Mouse (Mus musculus) embryonic fibroblast, embryonic 13.5 days (primary cell): ENCODE data around the gene Ckap4.

Experiments used
- CTCF ChIP-seq: IDR thresholded peaks from 2 replicates; pipeline ENCODE4 v1.5.1; 2011; ENCODE audit warnings: mild to moderate bottlenecking, control low read depth, low read length, moderate library complexity, borderline replicate concordance; ENCODE audit not compliant: insufficient read depth
- POLR2A ChIP-seq: IDR thresholded peaks from 2 replicates; pipeline ENCODE4 v1.6.1; 2011; ENCODE audit warnings: low read depth, mild to moderate bottlenecking, control low read depth, low read length, moderate library complexity

DNA sequence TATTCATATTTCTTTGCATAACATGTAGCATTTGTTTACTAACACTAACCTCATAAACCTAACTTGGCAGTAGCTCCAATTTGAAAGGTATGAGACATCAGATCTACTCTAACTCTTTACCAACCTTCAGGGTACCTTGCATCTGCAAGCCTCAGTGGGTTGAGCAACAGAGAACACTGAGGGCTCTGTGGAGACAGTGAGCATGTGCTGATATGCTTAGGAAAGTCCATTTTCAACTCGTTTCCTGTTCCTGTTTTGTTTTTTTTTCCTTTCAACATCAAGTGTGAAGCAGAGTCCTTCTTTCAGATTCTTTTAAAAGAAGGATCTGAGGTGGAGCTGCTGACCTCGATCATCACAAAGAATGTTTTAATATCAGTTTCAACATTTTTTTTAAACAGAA, 22.3 kb upstream of the Ckap4 start:
- no peak for TF ChIP-seq CTCF
- no peak for TF ChIP-seq POLR2A
